Mouse (Mus musculus): ENCODE measurements at regions not wholly inside any gene's neighbourhood (a gene's known extent, or its start where the extent isn't known, plus 50 kb on each side); places are given as distances from the start of the nearest gene placed in this dataset.
A peak's percentile ranks its signal among the peaks of the same experiment; 100 is the strongest.

GRCm38 (mm10) chr1:127017698-127018097 is 187.1 kb upstream of the Nckap5 start:
- TF ChIP-seq POLR2A (IDR thresholded peaks at IDR 0.05; ENCODE audit: insufficient read depth, low read depth, low read length) (no peak), EP300 (IDR thresholded peaks at IDR 0.05; ENCODE audit: insufficient read depth, low read depth, low read length) (no peak), CTCF (IDR thresholded peaks at IDR 0.05) (peak; percentile 54)
